Comparison of ENCODE assay signal across 18 mouse cellular contexts in genomic region chr11:44902165-44902564, GRCm38 (mm10).
DNase-seq lines count a peak whose midpoint lies in the region; ATAC-seq and TF ChIP-seq lines count a peak whose summit lies in the region.
"Had no signal": no experiment of that assay in that cellular context is flagged by ENCODE, and none has a peak within 500 bp of the region (broad histone marks: within the 10 kb centered on the region; RNA-seq: fewer than 3 reads in every experiment).

No protein-coding gene starts in this region.

- peak; percentile 13 for DNase-seq in cerebellum, adult 9-11 months
- no peak for DNase-seq in cerebellum, adult 9-10 months
- DNase-seq in midbrain, embryonic 10.5 days (ENCODE audit: low spot score) = no peak
- DNase-seq in midbrain, embryonic 14.5 days = no peak
- DNase-seq in NIH3T3 (ENCODE audit: low read depth) = peak; percentile 76
- DNase-seq in left cerebral cortex, adult 8-10 months (ENCODE audit: low spot score in 2 of 2) = no peak
- DNase-seq: heart, adult 18-20 months; lung, postnatal 10 days; spleen, adult 18-20 months had no signal

- no peaks in the 10 kb centered on the region; the same call in 1 of the 2 replicates for H3K27me3 ChIP-seq in midbrain, embryonic 10.5 days (ENCODE audit: low read depth, poor library complexity, severe bottlenecking)
- no peaks in the 10 kb centered on the region for H3K27me3 ChIP-seq in midbrain, embryonic 14.5 days (ENCODE audit: control insufficient read depth, insufficient read depth, low read length)
- H3K27me3 ChIP-seq in myocyte (ENCODE audit: control insufficient read depth, insufficient read depth, insufficient read length) = no peaks in the 10 kb centered on the region
- H3K27me3 ChIP-seq: kidney, embryonic 15.5 days; limb, embryonic 13.5 days; liver, embryonic 15.5 days; megakaryocyte, embryonic 14.5 days had no signal

- H3K4me3 ChIP-seq in midbrain, embryonic 10.5 days = no peak overlapping the region
- no peak overlapping the region for H3K4me3 ChIP-seq in midbrain, embryonic 14.5 days (replicated peaks; ENCODE audit: low read depth, low read length)
- H3K4me3 ChIP-seq in myocyte = no peak overlapping the region
- H3K4me3 ChIP-seq: kidney, embryonic 15.5 days; layer of hippocampus, adult 2 months; left cerebral cortex, adult 2 months; limb, embryonic 13.5 days; liver, embryonic 15.5 days; megakaryocyte, embryonic 14.5 days had no signal

- peak overlapping the region; percentile 13; the same call in 1 of the 2 replicates for H3K27ac ChIP-seq in midbrain, embryonic 10.5 days (replicated peaks)
- no peak overlapping the region for H3K27ac ChIP-seq in midbrain, embryonic 14.5 days (replicated peaks; ENCODE audit: low read depth, low read length)
- H3K27ac ChIP-seq: kidney, embryonic 15.5 days; layer of hippocampus, adult 2 months; left cerebral cortex, adult 2 months; limb, embryonic 13.5 days; liver, embryonic 15.5 days had no signal

- ATAC-seq in midbrain, embryonic 14.5 days (ENCODE audit: low FRiP score, low TSS enrichment) = no peak
- ATAC-seq: forebrain, embryonic 14.5 days; inflammation-experienced regulatory T-cells, adult 6 months had no signal

- no peak overlapping the region for H3K9ac ChIP-seq in midbrain, embryonic 14.5 days (replicated peaks; ENCODE audit: low read length)
- H3K9ac ChIP-seq: kidney, embryonic 15.5 days; limb, embryonic 13.5 days; liver, embryonic 15.5 days had no signal

- peaks cover 57% of the 10 kb centered on the region for H3K4me1 ChIP-seq in midbrain, embryonic 10.5 days
- peaks cover 62% of the 10 kb centered on the region for H3K4me1 ChIP-seq in midbrain, embryonic 14.5 days (ENCODE audit: control insufficient read depth, insufficient read depth, low read length)

- no peaks in the 10 kb centered on the region for H3K79me2 ChIP-seq in myocyte (ENCODE audit: control insufficient read depth, insufficient read depth)

- H3K9me3 ChIP-seq in midbrain, embryonic 10.5 days (replicated peaks) = no peaks in the 10 kb centered on the region
- H3K9me3 ChIP-seq in midbrain, embryonic 14.5 days (ENCODE audit: control insufficient read depth, low read length) = no peaks in the 10 kb centered on the region
- H3K9me3 ChIP-seq: kidney, embryonic 15.5 days; limb, embryonic 13.5 days; liver, embryonic 15.5 days; megakaryocyte, embryonic 14.5 days had no signal

- no peak for TF ChIP-seq POLR2A in myocyte (IDR thresholded peaks at IDR 0.05; ENCODE audit: insufficient read length, low read depth)

- 60% methylated on average over 6 of the region's 6 CpGs for WGBS in midbrain, embryonic 10.5 days
- 22% methylated on average over 6 of the region's 6 CpGs for WGBS in midbrain, embryonic 14.5 days

- no peak overlapping the region for H3K4me2 ChIP-seq in midbrain, embryonic 14.5 days (ENCODE audit: low read length)
- H3K4me2 ChIP-seq in myocyte (ENCODE audit: low read depth) = no peak overlapping the region
- H3K4me2 ChIP-seq: kidney, embryonic 15.5 days; limb, embryonic 13.5 days; liver, embryonic 15.5 days had no signal

- H3K36me3 ChIP-seq in midbrain, embryonic 10.5 days = no peaks in the 10 kb centered on the region
- H3K36me3 ChIP-seq in midbrain, embryonic 14.5 days (ENCODE audit: control insufficient read depth, insufficient read depth, low read length) = no peaks in the 10 kb centered on the region
- H3K36me3 ChIP-seq in myocyte (ENCODE audit: control insufficient read depth, insufficient read depth) = no peaks in the 10 kb centered on the region
- H3K36me3 ChIP-seq: kidney, embryonic 15.5 days; limb, embryonic 13.5 days; liver, embryonic 15.5 days had no signal

- H3ac ChIP-seq in myocyte (ENCODE audit: control insufficient read depth, insufficient read length) = no peak overlapping the region

TF ChIP-seq in myocyte, 11 proteins besides CTCF, POLR2A, EP300 and RAD21:
- TF ChIP-seq MYOD1 (IDR thresholded peaks at IDR 0.05; ENCODE audit: control insufficient read depth in 1 of 3, insufficient read length in 2 of 3, low read depth in 2 of 3) (no peak), POLR2AphosphoS2 (IDR thresholded peaks at IDR 0.05; ENCODE audit: insufficient read length, low read depth) (no peak), USF1 (IDR thresholded peaks at IDR 0.05; ENCODE audit: low read depth) (peak; percentile 50)

Comparison
In these comparisons a context has a peak if more than half of its experiments do, and no peak if none do; other contexts are left out.
1. DNase-seq: peak in cerebellum, adult 9-11 months (single experiment) and NIH3T3 (single experiment); none in cerebellum, adult 9-10 months (single experiment), midbrain, embryonic 10.5 days (single experiment), midbrain, embryonic 14.5 days (single experiment) and left cerebral cortex, adult 8-10 months (0 of 2).